10 mouse cellular contexts compared by ENCODE assay signal in the genomic region with DNA sequence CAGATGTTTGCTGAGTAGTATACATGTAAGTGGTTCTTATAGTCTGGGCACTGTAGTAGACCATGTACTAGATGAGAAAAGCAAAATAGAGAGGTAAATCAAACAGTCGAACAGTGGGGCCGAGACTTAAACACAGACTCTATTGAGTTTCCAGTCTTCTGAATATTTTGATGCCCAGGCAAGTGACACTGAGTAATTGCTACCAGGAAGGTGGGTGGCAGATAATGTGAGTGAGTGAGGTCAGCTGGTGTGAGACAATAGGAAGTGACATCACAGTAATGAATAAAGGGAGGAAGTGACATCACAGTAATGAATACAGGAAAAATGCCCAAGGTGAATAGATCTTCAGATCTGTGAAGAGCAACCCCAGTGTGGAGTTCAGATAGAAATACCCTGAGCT. TPM values are rescaled to one million over a fixed set of nuclear protein-coding genes. Genes with fewer than 3 reads are reported as not detected.
DNase-seq lines count a peak whose midpoint lies in the region; ATAC-seq and TF ChIP-seq lines count a peak whose summit lies in the region.
"Had no signal": no experiment of that assay in that cellular context is flagged by ENCODE, and none has a peak within 500 bp of the region (broad histone marks: within the 10 kb centered on the region; RNA-seq: fewer than 3 reads in every experiment).

Gene Rapgef5, plus strand, starts transcription at position 301 of the 400 bp plus-strand sequence.

- H3K4me2 ChIP-seq in heart, postnatal 0 days (ENCODE audit: low read depth, low read length) = no peak within 1 kb of the TSS
- H3K4me2 ChIP-seq: limb, embryonic 15.5 days had no signal

- H3K9me3 ChIP-seq in heart, postnatal 0 days (replicated peaks; ENCODE audit: control insufficient read depth, low read length) = no peaks in the 10 kb centered on the region
- H3K9me3 ChIP-seq: limb, embryonic 15.5 days had no signal

- H3K9ac ChIP-seq in heart, postnatal 0 days (replicated peaks; ENCODE audit: low read depth, low read length) = no peak within 1 kb of the TSS
- H3K9ac ChIP-seq: limb, embryonic 15.5 days had no signal

- 88% methylated on average over 2 of the region's 2 CpGs for WGBS in heart, postnatal 0 days
- 95% methylated on average over 2 of the region's 2 CpGs for WGBS in macrophage (ENCODE audit: missing documents)

- no peak within 1 kb of the TSS for H3K4me3 ChIP-seq in layer of hippocampus, adult 2 months
- peak within 1 kb of the TSS; percentile 46; the same call in 1 of the 2 replicates for H3K4me3 ChIP-seq in bone marrow macrophage, adult 2 months (ENCODE audit: insufficient read depth, low read length)
- H3K4me3 ChIP-seq in heart, postnatal 0 days (ENCODE audit: low read depth, low read length) = no peak within 1 kb of the TSS
- no peak within 1 kb of the TSS for H3K4me3 ChIP-seq in macrophage (ENCODE audit: inconsistent target)
- H3K4me3 ChIP-seq: limb, embryonic 15.5 days had no signal

- no peaks in the 10 kb centered on the region for H3K79me2 ChIP-seq in macrophage (ENCODE audit: inconsistent target)

- no peaks in the 10 kb centered on the region for H3K36me3 ChIP-seq in heart, postnatal 0 days (replicated peaks; ENCODE audit: control insufficient read depth, insufficient read depth, low read length)
- H3K36me3 ChIP-seq in macrophage (ENCODE audit: inconsistent target) = no peaks in the 10 kb centered on the region
- H3K36me3 ChIP-seq: limb, embryonic 15.5 days had no signal

- no peak within 1 kb of the TSS for H3K27ac ChIP-seq in layer of hippocampus, adult 2 months
- H3K27ac ChIP-seq in bone marrow macrophage, adult 2 months (ENCODE audit: insufficient read depth, low read depth, low read length) = peak within 1 kb of the TSS; percentile 84
- no peak within 1 kb of the TSS for H3K27ac ChIP-seq in heart, postnatal 0 days (ENCODE audit: low read depth)
- peak within 1 kb of the TSS; percentile 57 for H3K27ac ChIP-seq in macrophage
- H3K27ac ChIP-seq: limb, embryonic 15.5 days had no signal

- no peak for ATAC-seq in heart, postnatal 0 days (ENCODE audit: insufficient read depth, low read depth)
- no peak for ATAC-seq in erythroblast, adult 5-6 weeks (replicated peaks; ENCODE audit: low FRiP score, poor library complexity, severe bottlenecking)

- no peak for TF ChIP-seq EP300 in heart, postnatal 0 days (IDR thresholded peaks at IDR 0.05; ENCODE audit: low read depth)

- H3K27me3 ChIP-seq in heart, postnatal 0 days (ENCODE audit: control insufficient read depth, insufficient read depth, low read length) = no peaks in the 10 kb centered on the region

- TF ChIP-seq POLR2A in bone marrow macrophage, adult 2 months (IDR thresholded peaks at IDR 0.05; ENCODE audit: borderline replicate concordance, low read depth, low read length) = no peak

- TF ChIP-seq CTCF in layer of hippocampus, adult 2 months (conservative IDR thresholded peaks at IDR 0.05) = no peak
- no peak for TF ChIP-seq CTCF in bone marrow macrophage, adult 2 months (IDR thresholded peaks at IDR 0.05; ENCODE audit: low read depth, low read length)
- TF ChIP-seq CTCF in heart, postnatal 0 days (IDR thresholded peaks at IDR 0.05; ENCODE audit: low read depth) = no peak

- no peak for DNase-seq in layer of hippocampus, adult 2 months (ENCODE audit: low spot score in 2 of 2)
- DNase-seq in layer of hippocampus, adult 11-12 months (ENCODE audit: low spot score) = no peak
- DNase-seq in heart, postnatal 0 days (ENCODE audit: low spot score) = no peak
- no peak for DNase-seq in spleen, postnatal 4 days (ENCODE audit: low spot score in 2 of 2)
- DNase-seq in adipocyte (ENCODE audit: low spot score) = no peak

- peaks cover 33% of the 10 kb centered on the region for H3K4me1 ChIP-seq in bone marrow macrophage, adult 2 months (ENCODE audit: control insufficient read depth, insufficient read depth, low read length)
- no peaks in the 10 kb centered on the region for H3K4me1 ChIP-seq in heart, postnatal 0 days (ENCODE audit: control insufficient read depth, insufficient read depth)
- H3K4me1 ChIP-seq: limb, embryonic 15.5 days had no signal

RNA-seq across cellular contexts. Expression of gene Rapgef5, which starts in this region (rescaled TPM):
- 100 to 1,000 TPM; 202 to 211 TPM for total RNA-seq in layer of hippocampus, adult 2 months (2021)
- polyA plus RNA-seq in bone marrow macrophage, adult 2 months (2012; ENCODE audit: insufficient read depth, insufficient read length, missing spikeins) = 20.8 and 28.7 TPM in 2 replicates
- 23.2 and 30.8 TPM in 2 replicates for total RNA-seq in heart, postnatal 0 days (2014; rRNA removed; ENCODE audit: low replicate concordance)
- polyA plus RNA-seq in heart, postnatal 0 days (2015; fragmentation: Nextera tagmentation; extraction: Ambion mirVana) = 10.0 and 11.1 TPM in 2 replicates
- total RNA-seq in macrophage (2018; cell fraction: chromatin; rRNA removed) = 100 to 1,000 TPM in 14 of 26 experiments, 10 to 100 TPM in 12; 49.3 to 536 (median 109) TPM
- total RNA-seq in macrophage (2018; cell fraction: cytosol; rRNA removed) = 10 to 100 TPM in 14 of 26 experiments, 1 to 10 TPM in 12; 6.0 to 33.5 (median 11.5) TPM
- 100 to 1,000 TPM in 4 of 26 experiments, 10 to 100 TPM in 22; 24.9 to 216 (median 55.4) TPM for total RNA-seq in macrophage (2018; cell fraction: nucleus; rRNA removed)
- 2.4 to 15.7 TPM (median 4.0 TPM) in 3 replicates for polyA plus RNA-seq in macrophage (2018)
- total RNA-seq in erythroblast, adult 5-6 weeks (2015; ENCODE audit: low replicate concordance) = 0.19 and 2.9 TPM in 2 replicates
- total RNA-seq in erythroblast, adult 5-6 weeks (2017; ENCODE audit: low replicate concordance) = 0.56 and 0.94 TPM in 2 replicates
- total RNA-seq: MEL had no signal

Comparison
In these comparisons a context has a peak if more than half of its experiments do, and no peak if none do; other contexts are left out.
1. H3K27ac ChIP-seq: peak in bone marrow macrophage, adult 2 months (single experiment) and macrophage (single experiment); none in layer of hippocampus, adult 2 months (single experiment) and heart, postnatal 0 days (single experiment).